Mouse (Mus musculus): Measurements from ENCODE around the gene Chid1. TPM values are rescaled to one million over a fixed set of nuclear protein-coding genes. Genes with fewer than 3 reads are reported as not detected.
A peak's percentile ranks its signal among the peaks of the same experiment; 100 is the strongest.

Gene Chid1
- polyA plus RNA-seq, 1 experiment: 51.3 TPM

- peak overlapping the region; percentile 12 for H3K4me2 ChIP-seq (ENCODE audit: low read depth)
- no peaks in the 10 kb centered on the region for H3K27me3 ChIP-seq (ENCODE audit: control insufficient read depth, insufficient read depth, insufficient read length)
- TF ChIP-seq MYOD1 (IDR thresholded peaks at IDR 0.05; ENCODE audit: control insufficient read depth in 1 of 3, insufficient read length in 2 of 3, low read depth in 2 of 3): no peak
- no peak for TF ChIP-seq TCF12 (IDR thresholded peaks at IDR 0.05; ENCODE audit: insufficient read depth, poor library complexity, severe bottlenecking)
- TF ChIP-seq POLR2A (IDR thresholded peaks at IDR 0.05; ENCODE audit: insufficient read length, low read depth): no peak
- TF ChIP-seq SRF (IDR thresholded peaks at IDR 0.05; ENCODE audit: control insufficient read depth, insufficient read length, low read depth): no peak
- TF ChIP-seq POLR2AphosphoS2 (IDR thresholded peaks at IDR 0.05; ENCODE audit: insufficient read length, low read depth): peak; percentile 24
- H3K4me3 ChIP-seq: no peak overlapping the region
- H3ac ChIP-seq (ENCODE audit: control insufficient read depth, insufficient read length): no peak overlapping the region
- no peaks in the 10 kb centered on the region for H3K79me2 ChIP-seq (ENCODE audit: control insufficient read depth, insufficient read depth)
- no peaks in the 10 kb centered on the region for H3K36me3 ChIP-seq (ENCODE audit: control insufficient read depth, insufficient read depth)
Measured at GRCm38 (mm10) chr7:141461521-141462332, 77.9 kb downstream of the Chid1 start.

- Histone ChIP-seq H3ac (ENCODE audit: control insufficient read depth, insufficient read length) (no peak within 1 kb of the TSS), H3K36me3 (ENCODE audit: control insufficient read depth, insufficient read depth) (no peaks in the 10 kb centered on the region), H3K79me2 (ENCODE audit: control insufficient read depth, insufficient read depth) (no peaks in the 10 kb centered on the region), H3K4me3 (no peak within 1 kb of the TSS), H3K27me3 (ENCODE audit: control insufficient read depth, insufficient read depth, insufficient read length) (no peaks in the 10 kb centered on the region), H3K4me2 (ENCODE audit: low read depth) (peak within 1 kb of the TSS; percentile 12)
- TF ChIP-seq TCF3 (IDR thresholded peaks at IDR 0.05; ENCODE audit: insufficient read length, low read depth): no peak
- no peak for TF ChIP-seq REST (IDR thresholded peaks at IDR 0.05; ENCODE audit: insufficient read depth, insufficient read length)
- TF ChIP-seq MYOG (IDR thresholded peaks at IDR 0.05; ENCODE audit: control insufficient read depth in 1 of 3, insufficient read depth in 1 of 3, insufficient read length in 2 of 3, low read depth in 2 of 3): no peak
- no peak for TF ChIP-seq MAX (IDR thresholded peaks at IDR 0.05; ENCODE audit: low read depth)
- TF ChIP-seq CEBPB (IDR thresholded peaks at IDR 0.05; ENCODE audit: insufficient read depth, poor library complexity, severe bottlenecking): no peak
- no peak for TF ChIP-seq POLR2A (IDR thresholded peaks at IDR 0.05; ENCODE audit: insufficient read length, low read depth)
- no peak for TF ChIP-seq POLR2AphosphoS2 (IDR thresholded peaks at IDR 0.05; ENCODE audit: insufficient read length, low read depth)
- no peak for TF ChIP-seq TCF12 (IDR thresholded peaks at IDR 0.05; ENCODE audit: insufficient read depth, poor library complexity, severe bottlenecking)
- no peak for TF ChIP-seq MYOD1 (IDR thresholded peaks at IDR 0.05; ENCODE audit: control insufficient read depth in 1 of 3, insufficient read length in 2 of 3, low read depth in 2 of 3)
- TF ChIP-seq SRF (IDR thresholded peaks at IDR 0.05; ENCODE audit: control insufficient read depth, insufficient read length, low read depth): no peak
- no peak for TF ChIP-seq E2F4 (IDR thresholded peaks at IDR 0.05; ENCODE audit: insufficient read depth)
Measured at GRCm38 (mm10) chr7:141460391-141461113, 79.1 kb downstream of the Chid1 start, which contains the start of gene Cracr2b. Gene Cracr2b (plus strand): TSS chr7:141461094.

GRCm38 (mm10) chr7:141460001-141460390 is 79.7 kb downstream of the Chid1 start:
- H3K79me2 ChIP-seq (ENCODE audit: control insufficient read depth, insufficient read depth): no peaks in the 10 kb centered on the region
- no peaks in the 10 kb centered on the region for H3K36me3 ChIP-seq (ENCODE audit: control insufficient read depth, insufficient read depth)
- H3K4me2 ChIP-seq (ENCODE audit: low read depth): no peak overlapping the region
- no peak overlapping the region for H3K4me3 ChIP-seq
- H3K27me3 ChIP-seq (ENCODE audit: control insufficient read depth, insufficient read depth, insufficient read length): no peaks in the 10 kb centered on the region
- no peak overlapping the region for H3ac ChIP-seq (ENCODE audit: control insufficient read depth, insufficient read length)
- TF ChIP-seq E2F4 (IDR thresholded peaks at IDR 0.05; ENCODE audit: insufficient read depth) (no peak), MYOD1 (IDR thresholded peaks at IDR 0.05; ENCODE audit: control insufficient read depth in 1 of 3, insufficient read length in 2 of 3, low read depth in 2 of 3) (no peak), POLR2AphosphoS2 (IDR thresholded peaks at IDR 0.05; ENCODE audit: insufficient read length, low read depth) (no peak), REST (IDR thresholded peaks at IDR 0.05; ENCODE audit: insufficient read depth, insufficient read length) (no peak), TCF3 (IDR thresholded peaks at IDR 0.05; ENCODE audit: insufficient read length, low read depth) (no peak), SRF (IDR thresholded peaks at IDR 0.05; ENCODE audit: control insufficient read depth, insufficient read length, low read depth) (no peak), POLR2A (IDR thresholded peaks at IDR 0.05; ENCODE audit: insufficient read length, low read depth) (no peak), MAX (IDR thresholded peaks at IDR 0.05; ENCODE audit: low read depth) (no peak), USF1 (IDR thresholded peaks at IDR 0.05; ENCODE audit: low read depth) (no peak), MYOG (IDR thresholded peaks at IDR 0.05; ENCODE audit: control insufficient read depth in 1 of 3, insufficient read depth in 1 of 3, insufficient read length in 2 of 3, low read depth in 2 of 3) (no peak)

GRCm38 (mm10) chr7:141459301-141459711 is 80.4 kb downstream of the Chid1 start:
- Histone ChIP-seq H3ac (ENCODE audit: control insufficient read depth, insufficient read length) (no peak overlapping the region), H3K27me3 (ENCODE audit: control insufficient read depth, insufficient read depth, insufficient read length) (no peaks in the 10 kb centered on the region)

GRCm38 (mm10) chr7:141458661-141459060 is 81.0 kb downstream of the Chid1 start:
- no peaks in the 10 kb centered on the region for H3K27me3 ChIP-seq (ENCODE audit: control insufficient read depth, insufficient read depth, insufficient read length)
- H3K4me2 ChIP-seq (ENCODE audit: low read depth): no peak overlapping the region
- H3K4me3 ChIP-seq: no peak overlapping the region
- no peak overlapping the region for H3ac ChIP-seq (ENCODE audit: control insufficient read depth, insufficient read length)
- no peak for TF ChIP-seq SRF (IDR thresholded peaks at IDR 0.05; ENCODE audit: control insufficient read depth, insufficient read length, low read depth)
- TF ChIP-seq POLR2A (IDR thresholded peaks at IDR 0.05; ENCODE audit: insufficient read length, low read depth): no peak
- TF ChIP-seq REST (IDR thresholded peaks at IDR 0.05; ENCODE audit: insufficient read depth, insufficient read length): no peak
- no peak for TF ChIP-seq TCF3 (IDR thresholded peaks at IDR 0.05; ENCODE audit: insufficient read length, low read depth)
- H3K79me2 ChIP-seq (ENCODE audit: control insufficient read depth, insufficient read depth): no peaks in the 10 kb centered on the region
- H3K36me3 ChIP-seq (ENCODE audit: control insufficient read depth, insufficient read depth): no peaks in the 10 kb centered on the region

More at GRCm38 (mm10) chr7:141459301-141459711, 80.4 kb downstream of the Chid1 start:
- TF ChIP-seq POLR2A (IDR thresholded peaks at IDR 0.05; ENCODE audit: insufficient read length, low read depth): peak; percentile 16
- TF ChIP-seq SRF (IDR thresholded peaks at IDR 0.05; ENCODE audit: control insufficient read depth, insufficient read length, low read depth): no peak
- H3K4me3 ChIP-seq: no peak overlapping the region
- no peak overlapping the region for H3K4me2 ChIP-seq (ENCODE audit: low read depth)
- no peaks in the 10 kb centered on the region for H3K79me2 ChIP-seq (ENCODE audit: control insufficient read depth, insufficient read depth)
- no peaks in the 10 kb centered on the region for H3K36me3 ChIP-seq (ENCODE audit: control insufficient read depth, insufficient read depth)

All from myocyte (in vitro differentiated cells).